Mouse (Mus musculus): Measurements from ENCODE around the gene Zfand2a. TPM values are rescaled to one million over a fixed set of nuclear protein-coding genes. Genes with fewer than 3 reads are reported as not detected.
A peak's percentile ranks its signal among the peaks of the same experiment; 100 is the strongest.

Gene Zfand2a
- total RNA-seq, 2 experiments from 2014 or later = 10.0 to 11.7 TPM

DNA sequence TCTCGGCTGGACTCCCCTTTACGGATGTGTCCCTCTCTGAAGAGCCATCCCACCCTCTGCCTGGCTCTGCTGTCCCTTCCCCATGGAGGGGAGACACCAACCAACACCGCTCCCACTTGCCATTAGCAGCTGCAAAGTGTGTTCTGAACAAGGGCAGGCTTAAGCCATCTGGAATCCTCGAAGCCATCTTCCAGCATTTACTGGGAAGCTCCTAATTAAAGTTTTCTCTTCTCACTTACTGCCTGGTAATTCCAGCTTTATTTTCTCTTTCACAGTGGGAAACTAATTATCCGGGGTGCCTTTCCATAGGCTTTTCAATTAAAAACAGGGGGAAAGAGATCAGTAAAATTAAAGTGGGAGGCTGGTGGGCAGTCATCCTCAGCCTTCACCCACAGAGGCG, 52.0 kb downstream of the Zfand2a start:
- no peak for DNase-seq

DNA sequence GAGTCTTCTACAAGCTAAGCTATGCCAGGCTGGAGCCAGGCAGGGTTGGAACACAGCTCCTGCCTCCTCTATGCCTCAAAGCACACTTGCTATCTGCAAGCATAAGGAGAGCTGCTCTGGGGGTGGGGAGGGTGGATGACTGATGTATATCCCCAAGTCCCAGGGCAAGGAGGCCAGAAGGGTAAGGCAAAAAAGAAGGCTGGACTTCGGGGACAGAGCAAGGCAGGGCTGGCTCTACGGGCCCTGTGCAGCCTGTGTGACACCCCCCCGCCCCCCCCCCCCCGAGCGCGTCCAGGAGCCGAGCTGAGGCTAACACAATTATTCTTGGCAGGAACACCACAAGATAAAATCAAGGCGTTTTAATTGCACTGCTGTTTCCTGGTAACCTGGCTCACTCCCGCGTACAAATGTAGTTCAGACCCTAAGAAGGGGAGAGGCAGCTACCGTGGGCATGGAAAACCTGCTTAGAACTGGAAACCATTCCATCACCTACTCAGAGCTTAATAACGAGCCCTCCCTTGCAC, 54.5 kb downstream of the Zfand2a start:
- DNase-seq = no peak

DNA sequence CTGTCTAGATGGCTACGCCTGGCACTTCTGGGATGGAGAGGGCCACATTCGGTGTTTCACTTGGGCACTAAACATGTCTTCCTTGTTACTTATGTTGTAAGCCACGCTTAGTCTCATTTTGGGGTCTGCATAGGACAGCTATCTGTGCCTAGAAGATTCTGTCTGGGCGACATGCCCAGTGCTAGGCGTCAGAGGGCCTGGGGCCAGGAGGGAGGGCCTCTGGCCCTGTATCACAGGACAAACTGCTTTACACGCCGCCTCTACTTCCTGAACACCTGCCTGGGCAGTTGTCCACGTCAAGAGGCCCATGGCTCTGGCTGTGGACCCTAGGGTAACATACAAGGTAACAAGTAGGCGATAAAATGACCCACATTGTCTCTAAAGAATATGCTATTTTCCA, 56.4 kb downstream of the Zfand2a start:
- no peak for DNase-seq

DNA sequence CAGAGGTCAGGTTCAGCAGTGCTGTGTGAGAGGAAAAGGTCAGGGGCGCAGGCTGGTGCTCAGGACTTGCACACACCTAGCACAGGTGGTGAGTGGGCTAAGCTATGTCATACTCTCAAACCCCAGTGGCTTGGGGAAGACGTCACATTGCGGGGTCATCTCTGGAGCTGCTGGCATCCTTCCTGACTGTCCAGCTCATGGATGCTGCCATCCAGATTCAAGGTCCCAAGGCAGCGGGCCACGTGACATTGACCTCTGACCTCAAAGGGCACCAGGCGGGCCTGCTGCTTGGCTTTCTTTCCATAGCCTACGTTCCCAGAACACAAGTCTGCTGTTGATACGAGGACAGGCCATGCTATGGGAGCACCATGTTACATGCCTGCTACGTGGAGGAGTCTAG, 57.3 kb downstream of the Zfand2a start:
- DNase-seq = no peak

DNA sequence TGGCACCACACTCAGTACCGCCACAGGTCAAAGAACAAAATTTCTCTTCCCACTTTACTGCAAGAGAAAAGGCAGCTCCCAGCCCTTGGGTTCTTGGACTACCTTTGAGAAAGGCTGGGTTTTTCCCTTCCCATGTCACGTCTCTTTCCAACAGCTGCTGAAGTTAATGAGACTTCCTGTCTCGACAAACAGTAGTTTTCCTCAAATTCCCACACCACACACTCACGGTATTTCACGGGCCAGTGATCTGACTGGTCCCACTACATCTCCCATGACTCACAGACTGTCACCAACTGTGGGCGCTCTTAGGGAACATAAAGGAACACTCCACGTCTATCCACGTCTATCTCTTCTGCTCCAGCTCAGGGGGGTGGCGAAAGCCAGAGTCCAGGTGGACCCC, 59.2 kb downstream of the Zfand2a start:
- DNase-seq = no peak

DNA sequence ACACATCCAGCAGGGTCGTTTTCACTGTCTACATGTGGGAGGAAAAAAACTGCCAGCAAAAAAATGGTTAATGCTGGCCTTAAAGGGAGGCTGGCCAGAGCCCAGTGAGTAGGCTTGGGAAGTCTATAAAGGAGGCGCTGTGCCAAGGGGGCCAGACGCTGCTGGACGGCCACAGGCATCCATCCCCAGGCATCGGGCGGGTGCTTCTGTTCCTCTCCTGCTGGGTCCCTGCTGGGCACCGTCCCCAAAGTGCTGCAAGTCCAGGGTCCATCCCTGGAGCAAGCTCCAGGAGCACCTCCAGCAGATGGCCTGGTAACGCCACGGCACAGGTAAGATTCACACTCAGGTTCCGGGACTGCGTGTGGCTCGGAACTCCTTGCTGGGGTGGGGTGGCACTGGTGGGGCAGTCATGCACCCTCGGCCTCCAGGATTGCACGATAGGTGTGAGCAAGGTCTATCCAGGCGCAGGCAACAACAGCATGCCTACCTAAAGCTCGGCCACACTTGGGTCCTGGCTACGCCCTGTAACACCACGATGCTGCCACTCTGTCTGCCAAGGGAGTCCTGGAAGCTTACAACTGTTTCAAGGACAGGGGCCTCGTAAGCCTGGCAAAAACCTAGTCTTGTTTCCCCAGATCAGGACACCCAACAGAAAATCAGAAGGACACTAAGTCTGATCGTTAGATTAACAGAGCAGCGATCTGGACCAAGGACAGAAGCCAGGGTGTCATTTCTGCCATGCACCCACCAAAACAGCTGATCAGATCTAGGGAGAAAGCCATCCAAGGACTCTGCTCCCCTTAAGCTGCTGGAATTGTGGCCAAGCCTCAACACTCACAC, 61.1 kb downstream of the Zfand2a start, which contains the start of gene Gper1:
Gper1 (plus strand) TSS at position 126 of the 840 bp plus-strand sequence.
- peak; percentile 64 for DNase-seq

Other genes with a start within 250 kb of the Zfand2a start
- 10 to 100 TPM; 48.4 to 55.6 TPM for gene Get4, start 232.2 kb downstream of the Zfand2a start, total RNA-seq (2021)
- 1 to 10 TPM; 2.2 to 2.6 TPM for gene Adap1, start 158.9 kb downstream of the Zfand2a start, total RNA-seq (2021)
- gene Cox19, start 133.1 kb downstream of the Zfand2a start, total RNA-seq (2021) = 10 to 100 TPM; 72.0 to 76.4 TPM
- gene Cyp2w1, start 131.9 kb downstream of the Zfand2a start, total RNA-seq (2021) = not detected
- gene Gpr146, start 106.9 kb downstream of the Zfand2a start, total RNA-seq (2021) = 10 to 100 TPM; 13.0 to 19.0 TPM
- gene C130050O18Rik, start 79.3 kb downstream of the Zfand2a start, total RNA-seq (2021) = 1 to 10 TPM; 1.0 to 1.5 TPM
- gene Gper1, start 61.4 kb downstream of the Zfand2a start, total RNA-seq (2021) = 1 to 10 TPM; 2.3 to 2.7 TPM
- 10 to 100 TPM; 11.8 to 12.2 TPM for gene 3110082I17Rik, start 24.0 kb downstream of the Zfand2a start, total RNA-seq (2021)
- gene Uncx, start 58.9 kb upstream of the Zfand2a start, total RNA-seq (2021) = not detected

Measured in gastrocnemius, postnatal 10 days (tissue).